Mouse (Mus musculus): ENCODE data around the gene Dpf1. TPM values are rescaled to one million over a fixed set of nuclear protein-coding genes. Genes with fewer than 3 reads are reported as not detected.

The Dpf1 gene
- polyA plus RNA-seq, 1 experiment from 2014 or later = 19.8 TPM

DNA sequence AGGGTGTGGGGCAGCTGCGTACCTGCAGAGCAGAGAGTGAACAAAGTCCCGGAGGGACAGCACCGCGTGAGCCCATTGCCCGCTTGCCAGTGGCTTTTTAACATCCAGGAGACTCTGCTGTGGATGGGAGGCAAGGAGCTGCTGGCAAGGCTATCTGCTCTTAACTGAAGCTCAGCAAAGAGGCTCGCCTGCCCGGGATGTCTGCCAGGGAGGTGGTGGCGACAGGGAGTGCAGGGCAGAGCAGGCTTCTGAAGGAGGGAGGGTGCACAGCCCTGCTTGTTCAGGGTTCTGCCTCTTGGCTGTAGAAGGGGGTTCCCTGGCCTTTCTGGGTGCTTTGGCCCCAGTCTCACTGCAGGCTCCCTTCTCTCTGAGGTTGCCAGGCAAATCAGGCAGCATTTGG lies 50.4 kb downstream of the Dpf1 start:
- H3K9ac ChIP-seq (replicated peaks; ENCODE audit: low read length) = no peak overlapping the region
- no peak overlapping the region for H3K4me3 ChIP-seq (ENCODE audit: low read depth, low read length)
- DNase-seq (ENCODE audit: low spot score) (no peak), ATAC-seq (replicated peaks; ENCODE audit: insufficient number of reproducible peaks, low FRiP score, low TSS enrichment, low read depth) (no peak)
- no peaks in the 10 kb centered on the region for H3K4me1 ChIP-seq (ENCODE audit: control insufficient read depth, insufficient read depth, low read length)
- H3K27ac ChIP-seq (replicated peaks; ENCODE audit: low read depth, low read length) = no peak overlapping the region
- WGBS = 85% methylated on average over 8 of the region's 8 CpGs
- H3K4me2 ChIP-seq (ENCODE audit: low read depth, low read length) = no peak overlapping the region
- H3K36me3 ChIP-seq (replicated peaks; ENCODE audit: control insufficient read depth, insufficient read depth, low read depth, low read length) = no peaks in the 10 kb centered on the region; the same call in none of the 2 replicates
- no peaks in the 10 kb centered on the region for H3K9me3 ChIP-seq (replicated peaks; ENCODE audit: control insufficient read depth, low read length)
- no peaks in the 10 kb centered on the region for H3K27me3 ChIP-seq (ENCODE audit: control insufficient read depth, insufficient read depth, low read length)

GRCm38 (mm10) chr7:29355406-29355805 lies 51.7 kb downstream of the Dpf1 start:
- ATAC-seq (replicated peaks; ENCODE audit: insufficient number of reproducible peaks, low FRiP score, low TSS enrichment, low read depth) (no peak), DNase-seq (ENCODE audit: low spot score) (no peak)
- Histone ChIP-seq H3K4me3 (ENCODE audit: low read depth, low read length) (no peak overlapping the region), H3K4me2 (ENCODE audit: low read depth, low read length) (no peak overlapping the region), H3K9me3 (replicated peaks; ENCODE audit: control insufficient read depth, low read length) (no peaks in the 10 kb centered on the region), H3K27me3 (ENCODE audit: control insufficient read depth, insufficient read depth, low read length) (no peaks in the 10 kb centered on the region), H3K36me3 (replicated peaks; ENCODE audit: control insufficient read depth, insufficient read depth, low read depth, low read length) (no peaks in the 10 kb centered on the region; the same call in none of the 2 replicates), H3K9ac (replicated peaks; ENCODE audit: low read length) (no peak overlapping the region), H3K27ac (replicated peaks; ENCODE audit: low read depth, low read length) (no peak overlapping the region), H3K4me1 (ENCODE audit: control insufficient read depth, insufficient read depth, low read length) (no peaks in the 10 kb centered on the region)
- WGBS = 95% methylated on average over 8 of the region's 8 CpGs

DNA sequence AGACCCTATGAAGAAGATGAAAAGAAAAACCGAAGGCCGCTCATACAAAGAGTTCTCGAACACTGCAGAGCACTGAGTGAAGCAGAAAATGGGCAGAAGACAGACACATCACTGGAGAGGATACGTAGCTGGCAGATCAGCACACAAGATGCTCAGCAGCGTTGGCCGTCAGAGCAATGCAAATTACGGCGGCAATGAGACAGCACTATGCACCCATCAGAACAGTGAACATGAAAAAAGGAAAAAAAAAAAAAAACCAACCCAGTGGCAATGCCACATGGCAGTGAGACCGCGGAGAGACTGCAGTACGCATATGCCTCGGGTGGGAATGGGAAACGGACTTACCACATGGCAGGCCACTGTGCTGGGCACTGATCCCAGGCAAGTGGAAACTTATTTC lies 57.7 kb downstream of the Dpf1 start:
- no peaks in the 10 kb centered on the region; the same call in 1 of the 2 replicates for H3K36me3 ChIP-seq (replicated peaks; ENCODE audit: control insufficient read depth, insufficient read depth, low read depth, low read length)
- DNase-seq (ENCODE audit: low spot score) = no peak
- WGBS = 95% methylated on average over 13 of the region's 13 CpGs

DNA sequence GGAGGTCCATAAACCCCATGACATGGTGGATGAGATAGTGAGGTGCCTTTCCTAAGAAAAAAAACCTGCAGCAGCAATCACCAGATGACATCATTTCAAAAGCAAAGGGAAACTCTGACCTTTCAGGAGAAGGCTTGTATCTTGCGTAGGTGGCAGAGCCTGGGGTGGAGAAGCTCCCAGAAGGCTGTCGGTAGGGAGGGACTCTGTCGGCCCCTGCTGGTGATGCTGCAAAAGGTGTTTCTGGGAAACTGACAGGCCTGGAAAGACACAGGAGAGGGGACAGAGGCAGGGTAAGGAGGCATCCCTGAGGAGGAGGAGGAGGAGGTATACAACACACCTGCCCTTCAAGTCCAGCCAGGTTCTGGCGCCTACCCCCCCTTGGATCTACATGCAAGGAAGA lies 60.3 kb downstream of the Dpf1 start:
- peak; percentile 64 for DNase-seq (ENCODE audit: low spot score)
- no peaks in the 10 kb centered on the region; the same call in 1 of the 2 replicates for H3K36me3 ChIP-seq (replicated peaks; ENCODE audit: control insufficient read depth, insufficient read depth, low read depth, low read length)
- no peaks in the 10 kb centered on the region for H3K9me3 ChIP-seq (replicated peaks; ENCODE audit: control insufficient read depth, low read length)
- no peaks in the 10 kb centered on the region for H3K4me1 ChIP-seq (ENCODE audit: control insufficient read depth, insufficient read depth, low read length)
- no peak; the same call in 1 of the 2 replicates for ATAC-seq (replicated peaks; ENCODE audit: insufficient number of reproducible peaks, low FRiP score, low TSS enrichment, low read depth)
- no peaks in the 10 kb centered on the region for H3K27me3 ChIP-seq (ENCODE audit: control insufficient read depth, insufficient read depth, low read length)
- WGBS = 27% methylated on average over 4 of the region's 4 CpGs
- no peak overlapping the region for H3K4me3 ChIP-seq (ENCODE audit: low read depth, low read length)
- H3K9ac ChIP-seq (replicated peaks; ENCODE audit: low read length) = no peak overlapping the region
- no peak overlapping the region for H3K27ac ChIP-seq (replicated peaks; ENCODE audit: low read depth, low read length)
- H3K4me2 ChIP-seq (ENCODE audit: low read depth, low read length) = no peak overlapping the region

More for the DNA sequence above, 57.7 kb downstream of the Dpf1 start:
- Histone ChIP-seq H3K4me3 (ENCODE audit: low read depth, low read length) (no peak overlapping the region), H3K4me2 (ENCODE audit: low read depth, low read length) (no peak overlapping the region), H3K27me3 (ENCODE audit: control insufficient read depth, insufficient read depth, low read length) (no peaks in the 10 kb centered on the region), H3K27ac (replicated peaks; ENCODE audit: low read depth, low read length) (no peak overlapping the region), H3K9me3 (replicated peaks; ENCODE audit: control insufficient read depth, low read length) (no peaks in the 10 kb centered on the region), H3K9ac (replicated peaks; ENCODE audit: low read length) (no peak overlapping the region), H3K4me1 (ENCODE audit: control insufficient read depth, insufficient read depth, low read length) (no peaks in the 10 kb centered on the region)
- ATAC-seq (replicated peaks; ENCODE audit: insufficient number of reproducible peaks, low FRiP score, low TSS enrichment, low read depth) = no peak

DNA sequence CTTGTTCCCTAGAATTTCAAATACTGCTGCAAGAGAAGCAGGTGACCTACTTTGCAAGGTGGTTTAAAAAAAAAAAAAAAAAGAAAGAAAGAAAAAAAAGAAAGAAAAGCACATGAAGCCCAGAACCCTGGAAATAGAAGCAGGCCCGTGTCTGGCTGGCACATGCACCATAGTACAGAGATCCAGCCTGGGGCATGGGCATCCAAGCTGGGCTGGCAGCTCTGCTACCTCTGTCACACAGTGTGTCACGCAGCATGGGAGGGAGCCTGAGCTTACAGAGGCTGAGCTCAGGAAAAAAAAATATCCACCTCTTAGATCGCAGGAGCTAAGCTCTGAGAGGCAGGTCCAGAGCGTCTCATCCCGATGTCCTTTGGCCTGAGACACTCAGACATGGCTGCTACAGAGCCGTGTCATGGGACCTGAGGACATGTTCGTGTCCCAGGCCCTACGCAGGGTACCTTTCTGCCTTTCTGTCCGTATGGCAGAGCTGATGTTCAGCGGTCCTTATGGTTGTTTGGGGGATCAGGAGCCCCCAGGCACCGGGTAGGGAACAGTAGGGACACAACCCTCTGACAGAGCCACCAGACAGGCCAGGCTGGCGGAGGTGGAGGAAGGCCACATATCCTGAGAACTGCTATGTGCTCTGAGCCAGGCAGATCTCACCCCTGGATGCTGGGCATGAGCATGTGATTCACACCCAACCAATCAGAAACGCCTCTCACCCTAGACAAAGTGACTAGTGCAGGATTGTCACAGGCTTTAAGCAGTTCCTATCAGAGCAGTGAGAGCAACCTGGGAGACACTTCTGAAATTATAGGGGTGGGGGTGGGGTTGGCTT lies 63.6 kb downstream of the Dpf1 start:
- Histone ChIP-seq H3K9me3 (replicated peaks; ENCODE audit: control insufficient read depth, low read length) (no peaks in the 10 kb centered on the region), H3K9ac (replicated peaks; ENCODE audit: low read length) (no peak overlapping the region), H3K4me2 (ENCODE audit: low read depth, low read length) (no peak overlapping the region), H3K36me3 (replicated peaks; ENCODE audit: control insufficient read depth, insufficient read depth, low read depth, low read length) (no peaks in the 10 kb centered on the region; the same call in 1 of the 2 replicates), H3K4me3 (ENCODE audit: low read depth, low read length) (no peak overlapping the region), H3K27me3 (ENCODE audit: control insufficient read depth, insufficient read depth, low read length) (no peaks in the 10 kb centered on the region), H3K4me1 (ENCODE audit: control insufficient read depth, insufficient read depth, low read length) (no peaks in the 10 kb centered on the region), H3K27ac (replicated peaks; ENCODE audit: low read depth, low read length) (no peak overlapping the region)
- ATAC-seq (replicated peaks; ENCODE audit: insufficient number of reproducible peaks, low FRiP score, low TSS enrichment, low read depth) (0 out of 2 replicates have a peak, but pooled peaks have one; percentile 45), DNase-seq (ENCODE audit: low spot score) (no peak)
- WGBS = 77% methylated on average over 13 of the region's 13 CpGs

Other genes with a start within 250 kb of the Dpf1 start
- 0.93 and 0.98 TPM in 2 replicates for gene Ryr1, start 178.8 kb upstream of the Dpf1 start, polyA plus RNA-seq (2014; fragmentation: Nextera tagmentation; extraction: Ambion mirVana)
- 0.58 and 0.85 TPM in 2 replicates for gene Rasgrp4, start 169.1 kb upstream of the Dpf1 start, polyA plus RNA-seq (2014; fragmentation: Nextera tagmentation; extraction: Ambion mirVana)
- 10.8 and 11.7 TPM in 2 replicates for gene Fam98c, start 147.7 kb upstream of the Dpf1 start, polyA plus RNA-seq (2014; fragmentation: Nextera tagmentation; extraction: Ambion mirVana)
- 0.15 and 0.77 TPM in 2 replicates for gene Ggn, start 133.7 kb upstream of the Dpf1 start, polyA plus RNA-seq (2014; fragmentation: Nextera tagmentation; extraction: Ambion mirVana)
- gene Spred3, start 133.5 kb upstream of the Dpf1 start, polyA plus RNA-seq (2014; fragmentation: Nextera tagmentation; extraction: Ambion mirVana) = 4.9 and 5.3 TPM in 2 replicates
- gene Psmd8, start 123.2 kb upstream of the Dpf1 start, polyA plus RNA-seq (2014; fragmentation: Nextera tagmentation; extraction: Ambion mirVana) = 321 and 334 TPM in 2 replicates
- gene Catsperg1, start 89.9 kb upstream of the Dpf1 start, polyA plus RNA-seq (2014; fragmentation: Nextera tagmentation; extraction: Ambion mirVana) = 0.79 TPM in 1 of 2 replicates, not detected in the other
- 0.45 and 0.53 TPM in 2 replicates for gene Kcnk6, start 71.4 kb upstream of the Dpf1 start, polyA plus RNA-seq (2014; fragmentation: Nextera tagmentation; extraction: Ambion mirVana)
- 86.1 and 90.5 TPM in 2 replicates for gene Yif1b, start 65.6 kb upstream of the Dpf1 start, polyA plus RNA-seq (2014; fragmentation: Nextera tagmentation; extraction: Ambion mirVana)
- 1.5 and 2.6 TPM in 2 replicates for gene 2200002D01Rik, start 55.5 kb upstream of the Dpf1 start, polyA plus RNA-seq (2014; fragmentation: Nextera tagmentation; extraction: Ambion mirVana)
- gene Spint2, start 22.0 kb upstream of the Dpf1 start, polyA plus RNA-seq (2014; fragmentation: Nextera tagmentation; extraction: Ambion mirVana) = 71.4 and 84.5 TPM in 2 replicates
- 18.0 and 21.0 TPM in 2 replicates for gene Ppp1r14a, start 14.6 kb upstream of the Dpf1 start, polyA plus RNA-seq (2014; fragmentation: Nextera tagmentation; extraction: Ambion mirVana)
- gene Sipa1l3, start 214.7 kb downstream of the Dpf1 start, polyA plus RNA-seq (2014; fragmentation: Nextera tagmentation; extraction: Ambion mirVana) = 4.5 and 6.8 TPM in 2 replicates